Mouse (Mus musculus) liver, embryonic 14.5 days (tissue): ENCODE data around the gene Limk1. TPM values are rescaled to one million over a fixed set of nuclear protein-coding genes. Genes with fewer than 3 reads are reported as not detected.

ENCODE experiments used
- ATAC-seq: fragments of 200-750 bp; cut with Nextera tagmentation; 2 replicates; pipeline ENCODE4 v1.8.0; 2017; ENCODE audit warnings: moderate number of reproducible peaks, mild to moderate bottlenecking, moderate library complexity; ENCODE audit not compliant: insufficient read depth
- DNase-seq, 3 experiments: peaks; one replicate each; pipeline ENCODE4 v3.0.0-alpha.2; 2012 to 2013; ENCODE audit warnings: low read depth in 3 of 3, low spot score in 3 of 3
- H3K27ac ChIP-seq: fragments of 300-500 bp; sonication (generic); 2 replicates; pipeline ENCODE4 v1.5.1; 2014; ENCODE audit warnings: moderate library complexity, mild to moderate bottlenecking, control low read depth, inconsistent platforms
- H3K27me3 ChIP-seq: fragments of 300-500 bp; sonication (generic); 2 replicates; pipeline ENCODE4 v1.6.1; 2014; ENCODE audit warnings: mild to moderate bottlenecking, low read length, moderate library complexity; ENCODE audit not compliant: control insufficient read depth, insufficient read depth
- H3K36me3 ChIP-seq: fragments of 300-500 bp; sonication (generic); replicated peaks from 2 replicates; pipeline ENCODE4 v1.6.1; 2014; ENCODE audit warnings: low read depth; ENCODE audit not compliant: control insufficient read depth, insufficient read depth
- H3K4me1 ChIP-seq, 2 experiments: fragments of 200-500 bp in 1 of 2; fragments of 300-500 bp in 1 of 2; sonication (generic) in 1 of 2; replicated peaks; 2 replicates each; pipeline ENCODE4 v1.6.1; 2012 to 2014; ENCODE audit warnings: antibody characterized with exemption in 1 of 2, inconsistent platforms in 1 of 2, low read length in 1 of 2; ENCODE audit not compliant: control insufficient read depth in 2 of 2, insufficient read depth in 2 of 2
- H3K4me2 ChIP-seq: fragments of 300-500 bp; sonication (generic); 2 replicates; pipeline ENCODE4 v1.6.1; 2014; ENCODE audit warnings: low read depth, mild to moderate bottlenecking, control low read depth, moderate library complexity
- H3K4me3 ChIP-seq, 2 experiments: fragments of 200-500 bp in 1 of 2; fragments of 300-500 bp in 1 of 2; sonication (generic) in 1 of 2; 2 replicates each; pipeline ENCODE4 v1.5.1; 2012 to 2014; ENCODE audit warnings: low read depth in 2 of 2, low read length in 2 of 2, mild to moderate bottlenecking in 2 of 2, control low read depth in 1 of 2, inconsistent platforms in 1 of 2, moderate library complexity in 1 of 2; ENCODE audit not compliant: insufficient read depth in 1 of 2
- H3K9ac ChIP-seq: fragments of 300-500 bp; sonication (generic); replicated peaks from 2 replicates; pipeline ENCODE4 v1.6.1; 2014; ENCODE audit warnings: mild to moderate bottlenecking, control low read depth, moderate library complexity
- H3K9me3 ChIP-seq: fragments of 300-500 bp; sonication (generic); 2 replicates; pipeline ENCODE4 v1.6.1; 2016; ENCODE audit warnings: low read length, mixed read lengths; ENCODE audit not compliant: control insufficient read depth
- CTCF ChIP-seq: IDR thresholded peaks from 2 replicates; pipeline ENCODE4 v1.5.1; 2016; ENCODE audit warnings: antibody characterized with exemption, low read depth, control low read depth
- EP300 ChIP-seq: IDR thresholded peaks from 2 replicates; pipeline ENCODE4 v1.6.1; 2016; ENCODE audit warnings: antibody characterized with exemption, low read depth
- WGBS: fragments of 180-500 bp; shearing (Covaris S2); extraction: QIAGEN DNeasy Blood & Tissue Kit; methylation state at CpG from one replicate; pipeline ENCODE4 v1.1.7; 2014; ENCODE audit not compliant: insufficient replicate concordance; 5-methylcytosine and 5-hydroxymethylcytosine counted together
- polyA plus RNA-seq, 2 experiments: library from polyadenylated mRNA; depleted of rRNA in 1 of 2; stranded (reverse) in 1 of 2; unstranded in 1 of 2; fragments of >200 nt; fragmentation: Nextera tagmentation in 1 of 2; extraction: Ambion mirVana in 1 of 2; gene quantifications; 2 replicates each; pipeline versions ENCODE4 v1.2.1 to v1.2.3; 2012 to 2014

Gene Limk1
- polyA plus RNA-seq, 2 experiments = 0.89 to 2.2 TPM

- Histone ChIP-seq H3K27me3 (no peaks in the 10 kb centered on the region), H3K4me3 (peak within 1 kb of the TSS; percentile 95 to 100), H3K36me3 (peaks cover 15% of the 10 kb centered on the region), H3K4me2 (peak within 1 kb of the TSS; percentile 92), H3K4me1 (peaks cover 10 to 12% of the 10 kb centered on the region in 2 experiments), H3K9me3 (no peaks in the 10 kb centered on the region), H3K9ac (peak within 1 kb of the TSS; percentile 99), H3K27ac (peak within 1 kb of the TSS; percentile 83)
- under 1% methylated on average over 50 of the region's 52 CpGs for WGBS
- peak; percentile 92 for ATAC-seq
- no peak for TF ChIP-seq CTCF
- TF ChIP-seq EP300 = no peak
- DNase-seq = peak; percentile 90 to 91 (median 90)
These were observed 49.1 kb downstream of the Limk1 start, which contains the start of gene Eif4h for GRCm38 (mm10) chr5:134639269-134639682. Gene Eif4h, minus strand, starts transcription at chr5:134639490.

DNA sequence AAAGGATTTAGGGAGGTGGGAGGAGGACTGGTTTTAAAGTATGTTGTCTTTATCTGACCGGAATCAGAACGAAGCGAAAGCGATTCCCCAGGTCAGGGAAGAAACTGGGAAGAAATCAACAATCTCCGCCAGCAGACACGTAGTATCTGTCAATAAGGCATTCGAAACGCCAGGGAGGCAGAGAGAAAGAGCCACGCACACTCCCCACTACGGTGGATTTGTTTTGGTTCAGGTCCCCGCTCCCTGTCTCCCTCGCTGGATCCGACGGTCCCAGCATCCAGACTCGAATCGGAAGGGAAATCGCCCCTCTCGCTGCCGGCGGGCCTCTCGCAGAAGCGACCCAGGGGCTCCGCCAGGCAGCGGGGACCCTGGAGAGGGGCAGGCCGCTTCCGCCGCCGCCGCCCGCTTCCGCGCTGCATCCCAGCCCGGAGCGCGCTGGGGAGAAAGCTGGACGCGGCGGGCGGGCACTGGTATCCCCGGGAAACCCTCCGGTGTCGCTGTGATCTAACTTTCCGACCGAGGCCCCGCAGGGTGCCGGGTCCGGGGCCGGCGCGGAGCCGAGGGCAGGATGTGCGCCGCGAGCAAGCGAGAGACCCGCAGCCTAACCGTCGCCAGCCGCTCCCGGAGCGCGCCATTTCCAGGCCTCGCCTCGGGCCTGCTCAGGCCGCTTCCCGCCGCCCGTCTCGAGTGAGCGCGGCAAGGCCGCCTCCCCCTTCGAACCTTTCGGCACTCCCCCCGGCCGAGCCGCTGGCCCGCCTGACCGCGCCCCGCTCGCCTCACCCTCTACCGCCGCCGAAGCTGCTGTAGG is 49.7 kb downstream of the Limk1 start:
- DNase-seq = peak in 1 of 3 experiments; percentile 27
- H3K9me3 ChIP-seq = no peaks in the 10 kb centered on the region
- TF ChIP-seq EP300 = 0 out of 2 replicates have a peak, but pooled peaks have one; percentile 22
- TF ChIP-seq CTCF = no peak
- peak overlapping the region; percentile 99 for H3K9ac ChIP-seq
- peak overlapping the region; percentile 92 for H3K4me2 ChIP-seq
- peak overlapping the region; percentile 95 to 100 for H3K4me3 ChIP-seq
- WGBS = under 1% methylated on average over 85 of the region's 85 CpGs
- peaks cover 19% of the 10 kb centered on the region for H3K36me3 ChIP-seq
- H3K4me1 ChIP-seq = peaks cover 10 to 12% of the 10 kb centered on the region in 2 experiments
- peak; percentile 73 for ATAC-seq
- H3K27me3 ChIP-seq = no peaks in the 10 kb centered on the region
- peak overlapping the region; percentile 83 for H3K27ac ChIP-seq

- peaks cover 19% of the 10 kb centered on the region for H3K36me3 ChIP-seq
- TF ChIP-seq EP300 (no peak), CTCF (no peak)
- ATAC-seq = no peak
- peaks cover 10 to 12% of the 10 kb centered on the region in 2 experiments for H3K4me1 ChIP-seq
- 15% methylated on average over 5 of the region's 5 CpGs for WGBS
- no peaks in the 10 kb centered on the region for H3K27me3 ChIP-seq
- H3K9me3 ChIP-seq = no peaks in the 10 kb centered on the region
- DNase-seq = no peak
- peak overlapping the region; percentile 95 to 100 for H3K4me3 ChIP-seq
- peak overlapping the region; percentile 99 for H3K9ac ChIP-seq
- no peak overlapping the region for H3K27ac ChIP-seq
- peak overlapping the region; percentile 92 for H3K4me2 ChIP-seq
These were observed 50.5 kb downstream of the Limk1 start for GRCm38 (mm10) chr5:134637820-134638367.

- no peak overlapping the region for H3K9ac ChIP-seq
- no peak overlapping the region for H3K4me3 ChIP-seq
- TF ChIP-seq CTCF (no peak), EP300 (no peak)
- H3K27me3 ChIP-seq = no peaks in the 10 kb centered on the region
- WGBS = 47% methylated on average over 2 of the region's 2 CpGs
- H3K27ac ChIP-seq = no peak overlapping the region
- no peaks in the 10 kb centered on the region for H3K9me3 ChIP-seq
- DNase-seq (no peak), ATAC-seq (no peak)
- H3K4me1 ChIP-seq = peaks cover 5 to 6% of the 10 kb centered on the region in 2 experiments
- H3K4me2 ChIP-seq = no peak overlapping the region
- peaks cover 46% of the 10 kb centered on the region for H3K36me3 ChIP-seq
These were observed 55.6 kb downstream of the Limk1 start for GRCm38 (mm10) chr5:134632841-134633240.

DNA sequence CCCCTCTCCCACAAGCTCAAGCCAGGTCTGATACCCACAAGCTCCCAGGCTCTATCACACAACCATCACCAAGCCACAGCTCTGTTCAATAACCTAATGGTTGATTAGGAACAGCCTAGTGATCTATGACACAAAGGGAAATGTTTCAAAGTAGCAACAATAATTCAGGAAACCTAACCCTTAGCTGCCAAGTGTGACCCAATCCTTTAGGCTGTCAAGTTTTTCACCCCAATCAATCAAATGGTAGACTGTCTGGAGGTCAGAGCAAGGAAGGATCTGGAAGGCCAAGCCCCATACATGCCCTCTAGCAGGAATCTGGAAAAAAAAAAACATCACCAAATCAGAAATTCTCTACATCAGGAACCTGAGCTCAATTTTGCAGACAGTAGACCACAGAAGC is 57.6 kb downstream of the Limk1 start:
- H3K4me2 ChIP-seq = no peak overlapping the region
- no peak overlapping the region for H3K27ac ChIP-seq
- no peak overlapping the region for H3K9ac ChIP-seq
- ATAC-seq = no peak
- H3K27me3 ChIP-seq = no peaks in the 10 kb centered on the region
- H3K4me3 ChIP-seq = no peak overlapping the region
- H3K36me3 ChIP-seq = peaks cover 58% of the 10 kb centered on the region
- DNase-seq = no peak
- H3K4me1 ChIP-seq = no peaks in the 10 kb centered on the region
- TF ChIP-seq CTCF = no peak
- TF ChIP-seq EP300 = no peak
- no peaks in the 10 kb centered on the region for H3K9me3 ChIP-seq
